Mouse (Mus musculus) limb, embryonic 14.5 days (tissue): Measurements from ENCODE around the gene Mrtfa. TPM values are rescaled to one million over a fixed set of nuclear protein-coding genes. Genes with fewer than 3 reads are reported as not detected.

Source experiments
- ATAC-seq: fragments of 200-750 bp; cut with Nextera tagmentation; 2 replicates; pipeline ENCODE4 v1.8.0; 2017; ENCODE audit warnings: low read depth, moderate number of reproducible peaks, moderate TSS enrichment; ENCODE audit not compliant: low FRiP score
- DNase-seq: peaks from one replicate; pipeline ENCODE4 v3.0.0-alpha.2; 2015; ENCODE audit warnings: low spot score
- H3K27ac ChIP-seq: fragments of 300-500 bp; sonication (generic); replicated peaks from 2 replicates; pipeline ENCODE4 v1.5.1; 2014; ENCODE audit warnings: low read depth, mild to moderate bottlenecking, low read length, moderate library complexity, mixed read lengths
- H3K27me3 ChIP-seq: fragments of 300-500 bp; sonication (generic); 2 replicates; pipeline ENCODE4 v1.6.1; 2014; ENCODE audit warnings: low read length, mixed read lengths; ENCODE audit not compliant: control insufficient read depth, insufficient read depth
- H3K36me3 ChIP-seq: fragments of 300-500 bp; sonication (generic); 2 replicates; pipeline ENCODE4 v1.6.1; 2014; ENCODE audit warnings: mild to moderate bottlenecking, low read length, moderate library complexity, mixed read lengths; ENCODE audit not compliant: control insufficient read depth, insufficient read depth
- H3K4me1 ChIP-seq: fragments of 300-500 bp; sonication (generic); 2 replicates; pipeline ENCODE4 v1.6.1; 2014; ENCODE audit warnings: antibody characterized with exemption, low read length, mixed read lengths; ENCODE audit not compliant: control insufficient read depth, insufficient read depth
- H3K4me2 ChIP-seq: fragments of 300-500 bp; sonication (generic); replicated peaks from 2 replicates; pipeline ENCODE4 v1.6.1; 2014; ENCODE audit warnings: low read depth, mild to moderate bottlenecking, low read length, moderate library complexity; ENCODE audit not compliant: severe bottlenecking
- H3K4me3 ChIP-seq: fragments of 300-500 bp; sonication (generic); replicated peaks from 2 replicates; pipeline ENCODE4 v1.5.1; 2014; ENCODE audit warnings: low read length
- H3K9ac ChIP-seq: fragments of 300-500 bp; sonication (generic); 2 replicates; pipeline ENCODE4 v1.6.1; 2014; ENCODE audit warnings: mild to moderate bottlenecking, low read depth, low read length, moderate library complexity; ENCODE audit not compliant: severe bottlenecking
- H3K9me3 ChIP-seq: fragments of 300-500 bp; sonication (generic); 2 replicates; pipeline ENCODE4 v1.6.1; 2016; ENCODE audit warnings: low read length; ENCODE audit not compliant: control insufficient read depth
- POLR2A ChIP-seq: fragments of 200-500 bp; IDR thresholded peaks from 2 replicates; pipeline ENCODE4 v1.8.0; 2012; ENCODE audit warnings: inconsistent platforms, mild to moderate bottlenecking, moderate library complexity, borderline replicate concordance; ENCODE audit not compliant: insufficient read depth, insufficient read length; ENCODE audit errors: extremely low read depth
- WGBS: fragments of 180-500 bp; shearing (Covaris S2); extraction: QIAGEN DNeasy Blood & Tissue Kit; methylation state at CpG from one replicate; pipeline ENCODE4 v1.1.7; 2014; 5-methylcytosine and 5-hydroxymethylcytosine counted together
- polyA plus RNA-seq, 2 experiments: library from polyadenylated mRNA; depleted of rRNA in 1 of 2; stranded (reverse) in 1 of 2; unstranded in 1 of 2; fragments of >200 nt; fragmentation: Nextera tagmentation in 1 of 2; extraction: Ambion mirVana in 1 of 2; gene quantifications; 2 replicates each; pipeline versions ENCODE4 v1.2.1 to v1.2.3; 2012 to 2014

Gene Mrtfa
- polyA plus RNA-seq, 2 experiments = 25.2 to 29.8 TPM

DNA sequence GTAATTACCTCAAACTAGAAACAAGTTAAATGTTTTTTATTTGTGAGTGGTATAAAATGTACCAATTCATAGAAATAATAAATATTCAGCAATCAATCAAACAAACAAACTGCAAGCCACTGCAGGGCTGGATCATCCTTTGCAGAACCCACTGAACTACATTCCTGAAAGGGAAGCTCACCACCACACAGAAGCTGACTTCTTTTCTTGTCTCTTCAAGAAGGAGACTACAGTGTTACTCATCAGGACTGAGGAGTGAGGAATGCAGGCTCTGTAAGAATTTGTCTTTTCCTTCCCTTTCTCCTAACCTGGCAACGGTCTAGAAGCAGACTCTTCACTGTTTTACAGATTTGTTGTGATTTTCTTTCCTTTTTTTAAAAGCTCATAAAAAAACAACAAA lies 120.1 kb downstream of the Mrtfa start:
- Histone ChIP-seq H3K27me3 (no peaks in the 10 kb centered on the region), H3K4me2 (no peak overlapping the region), H3K4me3 (no peak overlapping the region), H3K9ac (no peak overlapping the region), H3K9me3 (no peaks in the 10 kb centered on the region), H3K36me3 (0 out of 2 replicates have a peak, but pooled peaks cover 4% of the 10 kb centered on the region), H3K4me1 (no peaks in the 10 kb centered on the region), H3K27ac (no peak overlapping the region)
- WGBS = 83% methylated on average over 1 of the region's 1 CpGs
- ATAC-seq = no peak
- no peak for TF ChIP-seq POLR2A
- DNase-seq = no peak

DNA sequence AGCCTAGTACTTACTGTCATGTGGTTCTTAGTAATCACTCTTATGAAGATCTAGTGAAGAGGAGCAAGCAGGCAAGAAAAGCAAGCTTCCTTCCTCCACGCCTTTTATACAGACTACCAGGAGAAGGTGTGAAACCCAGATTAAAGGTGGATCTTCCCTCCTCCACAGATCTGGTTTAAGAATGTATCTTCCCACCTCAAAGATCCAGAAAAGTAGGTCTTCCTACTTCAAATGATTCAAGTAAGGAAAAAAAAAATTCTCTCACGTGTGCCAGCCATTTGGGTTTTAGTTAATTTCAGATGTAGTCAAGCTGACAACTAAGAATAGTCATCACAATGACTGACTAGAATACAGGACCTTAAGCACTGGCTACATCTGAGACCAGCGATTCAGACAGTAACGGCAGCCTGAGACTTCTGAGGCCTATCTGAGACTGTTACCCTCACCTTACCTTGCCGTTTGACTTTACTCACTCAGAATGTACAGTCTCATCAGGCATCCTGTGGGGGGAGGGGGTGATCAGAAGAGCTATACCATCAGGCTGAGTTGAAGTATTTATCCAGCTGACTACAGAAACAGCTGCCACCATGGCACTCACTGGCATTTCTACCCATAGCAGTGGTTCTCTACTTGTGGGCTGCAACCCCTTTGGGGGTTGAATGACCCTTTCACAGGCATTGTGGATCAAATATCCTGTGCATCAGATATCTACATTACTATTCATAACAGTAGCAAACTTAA lies 121.7 kb downstream of the Mrtfa start:
- H3K27me3 ChIP-seq = no peaks in the 10 kb centered on the region

DNA sequence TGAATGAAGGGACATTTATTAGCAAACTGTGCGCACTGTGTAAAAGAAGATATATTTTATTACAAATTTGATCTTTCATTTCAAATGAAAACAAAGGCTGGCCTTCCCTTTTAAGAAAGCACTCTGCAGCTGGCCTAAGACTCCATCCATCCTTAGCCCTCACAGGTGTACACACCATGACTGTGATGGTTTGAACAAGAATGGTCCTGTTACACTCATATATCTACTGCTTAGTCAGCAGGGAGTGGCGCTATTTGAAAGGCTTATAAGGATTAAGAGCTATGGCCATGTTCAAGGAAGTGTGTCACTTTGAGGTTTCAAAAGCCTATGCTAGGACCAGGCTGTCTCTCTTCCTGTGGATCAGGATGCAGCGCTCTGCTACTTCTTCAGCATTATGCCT lies 122.8 kb downstream of the Mrtfa start:
- no peaks in the 10 kb centered on the region for H3K9me3 ChIP-seq
- WGBS = 82% methylated on average over 3 of the region's 3 CpGs
- H3K4me1 ChIP-seq = peaks cover 7% of the 10 kb centered on the region
- H3K9ac ChIP-seq = no peak overlapping the region
- H3K4me3 ChIP-seq = no peak overlapping the region
- DNase-seq (no peak), ATAC-seq (no peak)
- H3K4me2 ChIP-seq = no peak overlapping the region
- no peak overlapping the region for H3K27ac ChIP-seq
- no peaks in the 10 kb centered on the region for H3K27me3 ChIP-seq
- 0 out of 2 replicates have a peak, but pooled peaks cover 4% of the 10 kb centered on the region for H3K36me3 ChIP-seq
- TF ChIP-seq POLR2A = no peak

More for the DNA sequence above, 121.7 kb downstream of the Mrtfa start:
- Histone ChIP-seq H3K27ac (no peak overlapping the region), H3K9ac (no peak overlapping the region), H3K4me1 (no peaks in the 10 kb centered on the region), H3K4me2 (no peak overlapping the region), H3K36me3 (0 out of 2 replicates have a peak, but pooled peaks cover 4% of the 10 kb centered on the region), H3K4me3 (no peak overlapping the region), H3K9me3 (no peaks in the 10 kb centered on the region)
- ATAC-seq (no peak), DNase-seq (no peak)
- no peak for TF ChIP-seq POLR2A
- WGBS = 93% methylated on average over 5 of the region's 5 CpGs

DNA sequence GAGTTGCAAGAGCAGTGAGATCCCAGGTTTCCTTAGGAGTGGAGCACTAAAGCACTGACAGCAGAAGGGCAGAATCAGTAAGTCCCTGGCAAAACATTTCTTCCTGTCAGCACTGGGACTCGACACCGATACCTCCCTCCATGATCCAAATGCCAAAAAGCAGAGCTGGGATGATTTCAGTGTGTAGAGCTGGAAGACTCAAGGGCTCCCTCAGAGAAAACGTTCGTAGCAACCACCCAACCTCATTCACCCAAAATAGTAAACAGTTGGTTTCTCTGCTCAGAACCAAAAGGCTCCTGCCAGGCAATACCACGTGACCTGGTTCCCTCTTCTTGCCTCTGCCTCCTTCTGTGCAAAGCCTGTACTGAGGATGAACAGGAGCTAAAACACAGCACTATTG lies 123.6 kb downstream of the Mrtfa start:
- WGBS = 73% methylated on average over 5 of the region's 5 CpGs
- Histone ChIP-seq H3K4me2 (no peak overlapping the region), H3K27me3 (no peaks in the 10 kb centered on the region), H3K9ac (no peak overlapping the region), H3K27ac (no peak overlapping the region), H3K4me1 (peaks cover 15% of the 10 kb centered on the region), H3K4me3 (no peak overlapping the region), H3K9me3 (no peaks in the 10 kb centered on the region), H3K36me3 (no peaks in the 10 kb centered on the region)
- no peak for ATAC-seq
- DNase-seq = no peak
- no peak for TF ChIP-seq POLR2A

DNA sequence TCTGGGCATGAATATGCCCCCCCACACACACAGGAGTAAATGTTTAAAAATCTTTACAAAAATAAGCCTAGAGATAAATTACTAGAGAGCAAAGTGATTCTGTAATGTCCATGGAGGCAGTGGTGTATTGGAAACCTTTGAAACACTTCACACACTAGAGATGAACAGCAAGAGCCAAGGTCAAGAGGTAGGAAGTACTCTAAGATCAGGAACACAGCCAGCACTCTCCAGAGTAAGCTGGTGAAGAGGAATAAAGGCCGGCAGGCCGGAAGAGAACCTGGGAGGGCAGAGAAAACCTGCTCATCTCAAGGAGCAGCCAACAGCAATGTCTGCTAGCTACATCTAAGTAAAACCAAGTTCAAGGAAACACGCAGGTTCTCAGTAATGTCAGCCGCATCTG lies 125.9 kb downstream of the Mrtfa start:
- WGBS = 93% methylated on average over 4 of the region's 4 CpGs
- DNase-seq = no peak
- Histone ChIP-seq H3K27me3 (no peaks in the 10 kb centered on the region), H3K4me1 (peaks cover 23% of the 10 kb centered on the region), H3K36me3 (no peaks in the 10 kb centered on the region), H3K4me2 (no peak overlapping the region), H3K9ac (no peak overlapping the region), H3K27ac (no peak overlapping the region), H3K4me3 (no peak overlapping the region), H3K9me3 (no peaks in the 10 kb centered on the region)
- no peak for TF ChIP-seq POLR2A
- ATAC-seq = no peak
